17 mouse cellular contexts compared by ENCODE assay signal in the genomic region with DNA sequence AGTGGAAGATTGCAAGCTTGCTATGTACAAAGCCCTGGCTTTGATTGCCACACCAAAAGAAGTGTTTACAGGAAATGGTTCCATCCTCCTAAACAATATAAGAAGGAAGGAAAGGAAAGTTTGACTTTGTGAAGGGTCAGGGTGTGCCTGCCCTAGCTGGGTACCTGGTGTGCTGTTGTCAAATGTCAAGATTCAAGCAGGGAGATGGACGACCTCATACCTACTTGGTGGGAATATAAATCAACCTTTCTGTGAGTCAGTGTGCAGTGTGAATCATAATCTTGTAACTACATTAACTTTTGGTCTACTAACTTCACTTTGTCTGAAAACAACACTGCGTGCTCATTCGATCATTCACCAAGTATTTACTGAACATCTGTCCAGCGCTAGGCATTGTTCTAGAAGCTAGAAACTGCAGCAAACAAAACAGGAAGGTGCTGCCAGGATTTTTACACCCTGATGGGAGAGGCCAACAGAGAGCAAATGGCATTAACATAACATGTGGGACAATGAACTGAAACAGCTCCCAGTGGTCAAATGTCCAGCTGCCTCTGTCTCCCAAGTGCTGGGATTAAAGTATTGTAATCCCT. TPM values are rescaled to one million over a fixed set of nuclear protein-coding genes. Genes with fewer than 3 reads are reported as not detected.
DNase-seq lines count a peak whose midpoint lies in the region; ATAC-seq and TF ChIP-seq lines count a peak whose summit lies in the region.
"Had no signal": no experiment of that assay in that cellular context is flagged by ENCODE, and none has a peak within 500 bp of the region (broad histone marks: within the 10 kb centered on the region; RNA-seq: fewer than 3 reads in every experiment).

No protein-coding gene starts in this region.

- no peak for TF ChIP-seq CTCF in lung, embryonic 14.5 days (IDR thresholded peaks at IDR 0.05; ENCODE audit: low read depth)

- no peak overlapping the region for H3ac ChIP-seq in myocyte (ENCODE audit: control insufficient read depth, insufficient read length)

- peak overlapping the region; percentile 26; the same call in 1 of the 2 replicates for H3K27ac ChIP-seq in heart, embryonic 15.5 days
- no peak overlapping the region for H3K27ac ChIP-seq in heart, embryonic 12.5 days (ENCODE audit: poor library complexity, severe bottlenecking)
- peak overlapping the region; percentile 42; the same call in 1 of the 2 replicates for H3K27ac ChIP-seq in lung, embryonic 14.5 days (ENCODE audit: low read depth)
- H3K27ac ChIP-seq: heart, embryonic 13.5 days; hindbrain, embryonic 15.5 days; macrophage; midbrain, embryonic 13.5 days had no signal

- H3K4me1 ChIP-seq in heart, embryonic 15.5 days (replicated peaks), result peaks cover 19% of the 10 kb centered on the region
- peaks cover 18% of the 10 kb centered on the region for H3K4me1 ChIP-seq in heart, embryonic 12.5 days (replicated peaks)
- no peaks in the 10 kb centered on the region for H3K4me1 ChIP-seq in lung, embryonic 14.5 days (ENCODE audit: insufficient read depth)

- no peak overlapping the region for H3K4me2 ChIP-seq in heart, embryonic 15.5 days
- H3K4me2 ChIP-seq in heart, embryonic 12.5 days, result no peak overlapping the region
- H3K4me2 ChIP-seq in lung, embryonic 14.5 days, result no peak overlapping the region
- peak overlapping the region; percentile 1 for H3K4me2 ChIP-seq in myocyte (ENCODE audit: low read depth)
- H3K4me2 ChIP-seq: heart, embryonic 13.5 days; hindbrain, embryonic 15.5 days; midbrain, embryonic 13.5 days had no signal

- no peaks in the 10 kb centered on the region for H3K9me3 ChIP-seq in heart, embryonic 15.5 days (replicated peaks)
- H3K9me3 ChIP-seq in heart, embryonic 12.5 days (replicated peaks), result no peaks in the 10 kb centered on the region
- H3K9me3 ChIP-seq in lung, embryonic 14.5 days (ENCODE audit: low read depth, low read length), result no peaks in the 10 kb centered on the region
- H3K9me3 ChIP-seq: G1E; heart, embryonic 13.5 days; hindbrain, embryonic 15.5 days; midbrain, embryonic 13.5 days had no signal

- 68% methylated on average over 4 of the region's 4 CpGs for WGBS in heart, embryonic 15.5 days
- 77% methylated on average over 4 of the region's 4 CpGs for WGBS in heart, embryonic 12.5 days
- 73% methylated on average over 4 of the region's 4 CpGs for WGBS in lung, embryonic 14.5 days

- ATAC-seq in heart, embryonic 15.5 days (replicated peaks; ENCODE audit: insufficient number of reproducible peaks, insufficient read depth, low FRiP score, low read depth), result no peak
- no peak for ATAC-seq in heart, embryonic 12.5 days (ENCODE audit: insufficient number of reproducible peaks, low FRiP score)
- ATAC-seq in lung, embryonic 14.5 days (ENCODE audit: insufficient read depth), result no peak
- ATAC-seq: forebrain, embryonic 14.5 days; midbrain, embryonic 13.5 days had no signal

- H3K36me3 ChIP-seq in heart, embryonic 15.5 days, result no peaks in the 10 kb centered on the region
- H3K36me3 ChIP-seq in heart, embryonic 12.5 days, result no peaks in the 10 kb centered on the region
- H3K36me3 ChIP-seq in lung, embryonic 14.5 days (ENCODE audit: insufficient read depth), result no peaks in the 10 kb centered on the region
- H3K36me3 ChIP-seq in myocyte (ENCODE audit: control insufficient read depth, insufficient read depth), result no peaks in the 10 kb centered on the region
- H3K36me3 ChIP-seq: heart, embryonic 13.5 days; hindbrain, embryonic 15.5 days; midbrain, embryonic 13.5 days had no signal

- no peak for TF ChIP-seq POLR2A in myocyte (IDR thresholded peaks at IDR 0.05; ENCODE audit: insufficient read length, low read depth)

- no peak for DNase-seq in lung, embryonic 14.5 days
- no peak for DNase-seq in lung, postnatal 4 days
- DNase-seq in ZHBTc4 (ENCODE audit: low read depth, low spot score), result peak; percentile 46
- DNase-seq in right cerebral cortex, postnatal 10 days (ENCODE audit: low spot score in 2 of 2), result no peak
- DNase-seq: adrenal gland, postnatal 36 days; cerebellum, postnatal 14 days; liver; thymus, adult 18-20 months had no signal

- H3K27me3 ChIP-seq in heart, embryonic 15.5 days, result no peaks in the 10 kb centered on the region
- H3K27me3 ChIP-seq in heart, embryonic 12.5 days (replicated peaks), result no peaks in the 10 kb centered on the region
- H3K27me3 ChIP-seq in lung, embryonic 14.5 days (ENCODE audit: insufficient read depth, low read length), result no peaks in the 10 kb centered on the region
- no peaks in the 10 kb centered on the region for H3K27me3 ChIP-seq in myocyte (ENCODE audit: control insufficient read depth, insufficient read depth, insufficient read length)
- H3K27me3 ChIP-seq: heart, embryonic 13.5 days; hindbrain, embryonic 15.5 days; midbrain, embryonic 13.5 days had no signal

- H3K9ac ChIP-seq in heart, embryonic 15.5 days, result no peak overlapping the region
- no peak overlapping the region for H3K9ac ChIP-seq in heart, embryonic 12.5 days
- no peak overlapping the region for H3K9ac ChIP-seq in lung, embryonic 14.5 days
- H3K9ac ChIP-seq: heart, embryonic 13.5 days; hindbrain, embryonic 15.5 days; midbrain, embryonic 13.5 days had no signal

- H3K79me2 ChIP-seq in myocyte (ENCODE audit: control insufficient read depth, insufficient read depth), result peaks cover 13% of the 10 kb centered on the region

- H3K4me3 ChIP-seq in heart, embryonic 15.5 days, result no peak overlapping the region
- H3K4me3 ChIP-seq in heart, embryonic 12.5 days, result no peak overlapping the region
- no peak overlapping the region for H3K4me3 ChIP-seq in lung, embryonic 14.5 days (ENCODE audit: low read depth, low read length)
- H3K4me3 ChIP-seq in myocyte, result no peak overlapping the region
- H3K4me3 ChIP-seq: heart, embryonic 13.5 days; hindbrain, embryonic 15.5 days; midbrain, embryonic 13.5 days had no signal

TF ChIP-seq in myocyte, 11 proteins besides CTCF, POLR2A, EP300 and RAD21:
- TF ChIP-seq TCF12 (IDR thresholded peaks at IDR 0.05; ENCODE audit: insufficient read depth, poor library complexity, severe bottlenecking) (no peak), CEBPB (IDR thresholded peaks at IDR 0.05; ENCODE audit: insufficient read depth, poor library complexity, severe bottlenecking) (no peak), MYOD1 (IDR thresholded peaks at IDR 0.05; ENCODE audit: control insufficient read depth in 1 of 3, insufficient read length in 2 of 3, low read depth in 2 of 3) (no peak), MAX (IDR thresholded peaks at IDR 0.05; ENCODE audit: low read depth) (no peak), MYOG (IDR thresholded peaks at IDR 0.05; ENCODE audit: control insufficient read depth in 1 of 3, insufficient read depth in 1 of 3, insufficient read length in 2 of 3, low read depth in 2 of 3) (no peak), USF1 (IDR thresholded peaks at IDR 0.05; ENCODE audit: low read depth) (no peak), TCF3 (IDR thresholded peaks at IDR 0.05; ENCODE audit: insufficient read length, low read depth) (no peak), SRF (IDR thresholded peaks at IDR 0.05; ENCODE audit: control insufficient read depth, insufficient read length, low read depth) (no peak), E2F4 (IDR thresholded peaks at IDR 0.05; ENCODE audit: insufficient read depth) (no peak), POLR2AphosphoS2 (IDR thresholded peaks at IDR 0.05; ENCODE audit: insufficient read length, low read depth) (no peak)
TF ChIP-seq in myocyte: peak in this region for 0.

RNA-seq across cellular contexts. Expression of a gene that starts 4.5 kb away (rescaled TPM):
- 29.7 and 36.3 TPM in 2 replicates for polyA plus RNA-seq in heart, embryonic 15.5 days (2015; fragmentation: Nextera tagmentation; extraction: Ambion mirVana)
- polyA plus RNA-seq in heart, embryonic 12.5 days (2016; fragmentation: Nextera tagmentation; extraction: Ambion mirVana), result 31.6 and 36.5 TPM in 2 replicates
- 49.6 and 50.5 TPM in 2 replicates for polyA plus RNA-seq in lung, embryonic 14.5 days (2014; fragmentation: Nextera tagmentation; extraction: Ambion mirVana)
- polyA plus RNA-seq in myocyte (2012; fragmentation: generic; extraction: Trizol), result 23.2 TPM

RNA-seq across cellular contexts. Expression of a gene that starts 4.6 kb away (rescaled TPM):
- polyA plus RNA-seq in heart, embryonic 15.5 days (2015; fragmentation: Nextera tagmentation; extraction: Ambion mirVana), result 12.4 and 12.5 TPM in 2 replicates
- polyA plus RNA-seq in heart, embryonic 12.5 days (2016; fragmentation: Nextera tagmentation; extraction: Ambion mirVana), result 12.0 and 12.6 TPM in 2 replicates
- polyA plus RNA-seq in lung, embryonic 14.5 days (2014; fragmentation: Nextera tagmentation; extraction: Ambion mirVana), result 17.8 and 19.0 TPM in 2 replicates
- polyA plus RNA-seq in myocyte (2012; fragmentation: generic; extraction: Trizol), result 17.2 TPM

RNA-seq across cellular contexts. Expression of a gene that starts 25.7 kb away (rescaled TPM):
- not detected in 2 replicates for polyA plus RNA-seq in heart, embryonic 15.5 days (2015; fragmentation: Nextera tagmentation; extraction: Ambion mirVana)
- polyA plus RNA-seq in heart, embryonic 12.5 days (2016; fragmentation: Nextera tagmentation; extraction: Ambion mirVana), result not detected in 2 replicates
- polyA plus RNA-seq in lung, embryonic 14.5 days (2014; fragmentation: Nextera tagmentation; extraction: Ambion mirVana), result 0.41 and 0.42 TPM in 2 replicates
- polyA plus RNA-seq in myocyte (2012; fragmentation: generic; extraction: Trizol), result 0.13 TPM
- polyA plus RNA-seq: forebrain, embryonic 14.5 days; G1E; heart, embryonic 13.5 days; hindbrain, embryonic 15.5 days; macrophage; midbrain, embryonic 13.5 days had no signal

RNA-seq across cellular contexts. Expression of a gene that starts 29.7 kb away (rescaled TPM):
- polyA plus RNA-seq in heart, embryonic 15.5 days (2015; fragmentation: Nextera tagmentation; extraction: Ambion mirVana), result 0.29 and 0.34 TPM in 2 replicates
- 0.34 and 0.46 TPM in 2 replicates for polyA plus RNA-seq in heart, embryonic 12.5 days (2016; fragmentation: Nextera tagmentation; extraction: Ambion mirVana)
- 0.22 and 0.32 TPM in 2 replicates for polyA plus RNA-seq in lung, embryonic 14.5 days (2014; fragmentation: Nextera tagmentation; extraction: Ambion mirVana)
- 6.3 TPM for polyA plus RNA-seq in myocyte (2012; fragmentation: generic; extraction: Trizol)
- polyA plus RNA-seq: macrophage had no signal

RNA-seq across cellular contexts. Expression of a gene that starts 33.2 kb away (rescaled TPM):
- 1.2 and 5.6 TPM in 2 replicates for polyA plus RNA-seq in heart, embryonic 15.5 days (2015; fragmentation: Nextera tagmentation; extraction: Ambion mirVana)
- polyA plus RNA-seq in heart, embryonic 12.5 days (2016; fragmentation: Nextera tagmentation; extraction: Ambion mirVana), result 0.82 and 1.00 TPM in 2 replicates
- polyA plus RNA-seq in lung, embryonic 14.5 days (2014; fragmentation: Nextera tagmentation; extraction: Ambion mirVana), result 25.4 and 25.5 TPM in 2 replicates
- polyA plus RNA-seq in myocyte (2012; fragmentation: generic; extraction: Trizol), result 0.12 TPM
- polyA plus RNA-seq: G1E had no signal
